Mouse (Mus musculus) bone marrow, adult 2 months (tissue): ENCODE results near the gene Gm14226. TPM values are rescaled to one million over a fixed set of nuclear protein-coding genes. Genes with fewer than 3 reads are reported as not detected.

ENCODE experiments used
- H3K27ac ChIP-seq: fragments of 200-500 bp; 2 replicates; pipeline ENCODE4 v1.5.1; 2012; ENCODE audit warnings: low read depth, mild to moderate bottlenecking, control low read depth, inconsistent platforms, low read length; ENCODE audit not compliant: control insufficient read depth, poor library complexity, insufficient read depth
- H3K4me1 ChIP-seq: fragments of 200-500 bp; 2 replicates; pipeline ENCODE4 v1.6.1; 2011; ENCODE audit warnings: low read length; ENCODE audit not compliant: control insufficient read depth, insufficient read depth
- H3K4me3 ChIP-seq: fragments of 200-500 bp; replicated peaks from 2 replicates; pipeline ENCODE3; 2011; ENCODE audit warnings: mild to moderate bottlenecking, low read depth, low read length, control low read depth; ENCODE audit not compliant: control insufficient read depth
- CTCF ChIP-seq: fragments of 200-500 bp; IDR thresholded peaks from 2 replicates; pipeline ENCODE4 v1.5.1; 2011; ENCODE audit warnings: low read length, control low read depth; ENCODE audit not compliant: control insufficient read depth, insufficient read depth
- POLR2A ChIP-seq: fragments of 200-500 bp; IDR thresholded peaks from 2 replicates; pipeline ENCODE4 v1.6.1; 2011; ENCODE audit warnings: low read depth, mild to moderate bottlenecking, control low read depth, low read length, borderline replicate concordance; ENCODE audit not compliant: control insufficient read depth
- WGBS: fragments of 180-500 bp; shearing (Covaris S2); methylation state at CpG from one replicate; pipeline ENCODE4 v1.1.7; 2018; 5-methylcytosine and 5-hydroxymethylcytosine counted together
- polyA plus RNA-seq: library from polyadenylated mRNA; stranded (reverse); fragments of >200 nt; gene quantifications from 2 replicates; pipeline ENCODE4 v1.2.4, GENCODE M21; 2011; ENCODE audit warnings: low replicate concordance; ENCODE audit not compliant: missing spikeins, insufficient read depth, insufficient read length

The Gm14226 gene
- polyA plus RNA-seq, 1 experiment, result not detected

- WGBS, result 90% methylated on average over 4 of the region's 4 CpGs
- no peak overlapping the region for H3K4me3 ChIP-seq
- H3K27ac ChIP-seq, result no peak overlapping the region
- no peaks in the 10 kb centered on the region for H3K4me1 ChIP-seq
- TF ChIP-seq POLR2A (no peak), CTCF (no peak)
Measured at GRCm38 (mm10) chr2:155039956-155040355, 21.9 kb downstream of the Gm14226 start.

- Histone ChIP-seq H3K4me1 (no peaks in the 10 kb centered on the region), H3K4me3 (no peak overlapping the region), H3K27ac (no peak overlapping the region)
- TF ChIP-seq POLR2A, result no peak
- TF ChIP-seq CTCF, result no peak
- WGBS, result 69% methylated on average over 3 of the region's 3 CpGs
Measured at GRCm38 (mm10) chr2:155044542-155044941, 26.5 kb downstream of the Gm14226 start.

GRCm38 (mm10) chr2:155045075-155045474 is 27.0 kb downstream of the Gm14226 start:
- H3K27ac ChIP-seq, result no peak overlapping the region
- TF ChIP-seq CTCF (no peak), POLR2A (no peak)
- no peak overlapping the region for H3K4me3 ChIP-seq
- WGBS, result 66% methylated on average over 3 of the region's 3 CpGs
- H3K4me1 ChIP-seq, result no peaks in the 10 kb centered on the region

DNA sequence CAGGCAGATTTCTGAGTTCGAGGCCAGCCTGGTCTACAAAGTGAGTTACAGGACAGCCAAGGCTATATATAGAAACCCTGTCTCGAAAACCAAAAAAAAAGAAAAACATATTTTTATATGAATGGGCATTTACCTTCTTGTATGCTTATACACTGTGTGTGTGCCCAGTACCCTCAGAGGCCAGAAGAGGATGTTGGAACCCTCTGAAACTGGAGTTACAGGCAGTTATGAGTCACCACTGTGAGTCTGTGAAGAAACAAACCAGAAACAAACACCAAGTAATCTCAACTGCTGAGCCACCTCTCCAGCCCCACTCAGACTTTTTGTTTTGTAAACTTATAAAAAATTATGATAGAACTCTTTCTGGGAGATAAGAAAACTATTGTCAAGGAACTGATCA is 28.7 kb downstream of the Gm14226 start:
- no peak overlapping the region for H3K27ac ChIP-seq
- 73% methylated on average over 2 of the region's 2 CpGs for WGBS
- no peak overlapping the region for H3K4me3 ChIP-seq
- H3K4me1 ChIP-seq, result no peaks in the 10 kb centered on the region
- TF ChIP-seq CTCF, result no peak

- Histone ChIP-seq H3K27ac (no peak overlapping the region), H3K4me3 (no peak overlapping the region), H3K4me1 (no peaks in the 10 kb centered on the region)
- 71% methylated on average over 7 of the region's 7 CpGs for WGBS
- TF ChIP-seq POLR2A, result no peak
Measured at GRCm38 (mm10) chr2:155047452-155048178, 29.5 kb downstream of the Gm14226 start.

DNA sequence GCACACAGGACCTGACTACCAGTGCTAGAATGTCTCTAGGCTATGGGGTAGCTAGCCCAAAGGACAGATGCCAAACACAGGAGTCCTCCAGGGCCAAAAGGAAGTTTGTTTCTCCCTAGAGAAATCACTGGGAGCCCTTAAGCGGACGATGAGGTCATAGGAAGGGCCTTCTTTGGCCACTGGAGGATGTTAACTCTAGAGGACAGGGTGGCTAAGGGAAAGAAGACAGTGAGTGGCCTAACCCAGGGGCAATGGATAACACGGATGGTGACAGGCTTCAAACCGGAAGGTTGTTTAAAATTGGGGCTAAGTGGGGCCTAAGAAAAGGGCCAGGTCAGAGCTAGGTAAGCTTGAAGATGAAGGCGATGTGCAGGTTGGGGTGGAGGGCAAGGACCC is 32.0 kb downstream of the Gm14226 start:
- TF ChIP-seq POLR2A (no peak), CTCF (no peak)
- peak overlapping the region; percentile 64; the same call in 1 of the 2 replicates for H3K27ac ChIP-seq

GRCm38 (mm10) chr2:155050504-155051236 is 32.6 kb downstream of the Gm14226 start:
- peak overlapping the region; percentile 64 for H3K27ac ChIP-seq
- 1% methylated on average over 45 of the region's 45 CpGs for WGBS
- no peak; the same call in 1 of the 2 replicates for TF ChIP-seq CTCF
- peak; percentile 98 for TF ChIP-seq POLR2A
- peak overlapping the region; percentile 74 for H3K4me3 ChIP-seq
- no peaks in the 10 kb centered on the region for H3K4me1 ChIP-seq

More for the DNA sequence above, 32.0 kb downstream of the Gm14226 start:
- H3K4me1 ChIP-seq, result no peaks in the 10 kb centered on the region
- peak overlapping the region; percentile 74 for H3K4me3 ChIP-seq
- WGBS, result 35% methylated on average over 5 of the region's 5 CpGs

DNA sequence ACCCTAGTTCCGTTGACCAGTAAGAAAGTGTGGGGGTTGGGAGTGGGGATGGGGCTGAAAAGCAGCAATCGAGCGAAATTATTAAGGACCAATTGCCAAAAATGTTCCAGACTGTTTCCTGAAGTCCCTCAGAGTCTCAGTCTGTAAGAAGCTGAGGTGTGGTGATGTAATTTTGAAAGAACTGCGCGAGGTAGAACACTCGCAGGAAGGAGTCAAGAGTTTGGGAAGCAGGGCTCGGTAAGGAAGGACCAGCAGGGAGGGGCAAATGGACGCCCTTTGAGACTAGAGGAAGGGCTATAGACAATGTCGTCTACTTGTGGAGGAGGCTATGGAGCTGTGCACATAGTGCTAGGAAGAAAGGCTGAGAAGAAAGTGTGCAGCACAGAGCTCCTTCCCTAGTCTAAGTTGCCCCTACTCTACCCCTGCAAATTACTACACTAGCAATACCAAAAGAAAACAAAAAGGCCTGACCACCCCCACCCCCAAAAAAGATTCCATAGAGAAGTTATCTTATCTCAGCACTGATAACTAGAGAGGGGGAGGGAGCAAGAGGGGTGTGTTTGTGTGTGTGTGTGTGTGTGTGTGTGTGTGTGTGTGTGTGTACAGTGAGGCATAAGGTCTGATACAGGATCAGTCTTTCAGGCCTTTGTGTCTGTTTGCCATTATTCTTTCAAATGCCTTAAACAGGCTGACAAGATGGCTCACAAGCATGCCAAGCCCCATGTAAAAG is 33.7 kb downstream of the Gm14226 start:
- no peak overlapping the region for H3K27ac ChIP-seq
- TF ChIP-seq POLR2A (no peak), CTCF (no peak)
- no peak overlapping the region for H3K4me3 ChIP-seq
- WGBS, result 30% methylated on average over 9 of the region's 9 CpGs
- no peaks in the 10 kb centered on the region for H3K4me1 ChIP-seq
